Mouse (Mus musculus) heart, postnatal 0 days (tissue): ENCODE results near the gene Mep1a.

ENCODE experiments used
- CTCF ChIP-seq: IDR thresholded peaks from 2 replicates; pipeline ENCODE4 v1.5.1; 2016; ENCODE audit warnings: antibody characterized with exemption, control low read depth, low read depth
- EP300 ChIP-seq: IDR thresholded peaks from 2 replicates; pipeline ENCODE4 v1.6.1; 2016; ENCODE audit warnings: antibody characterized with exemption, low read depth

GRCm38 (mm10) chr17:43510782-43511181 is 8.2 kb upstream of the Mep1a start:
- TF ChIP-seq CTCF (no peak), EP300 (no peak)
